Mouse (Mus musculus): ENCODE results near the gene Nisch. TPM values are rescaled to one million over a fixed set of nuclear protein-coding genes. Genes with fewer than 3 reads are reported as not detected.

The Nisch gene
- polyA plus RNA-seq, 1 experiment: 257 TPM

DNA sequence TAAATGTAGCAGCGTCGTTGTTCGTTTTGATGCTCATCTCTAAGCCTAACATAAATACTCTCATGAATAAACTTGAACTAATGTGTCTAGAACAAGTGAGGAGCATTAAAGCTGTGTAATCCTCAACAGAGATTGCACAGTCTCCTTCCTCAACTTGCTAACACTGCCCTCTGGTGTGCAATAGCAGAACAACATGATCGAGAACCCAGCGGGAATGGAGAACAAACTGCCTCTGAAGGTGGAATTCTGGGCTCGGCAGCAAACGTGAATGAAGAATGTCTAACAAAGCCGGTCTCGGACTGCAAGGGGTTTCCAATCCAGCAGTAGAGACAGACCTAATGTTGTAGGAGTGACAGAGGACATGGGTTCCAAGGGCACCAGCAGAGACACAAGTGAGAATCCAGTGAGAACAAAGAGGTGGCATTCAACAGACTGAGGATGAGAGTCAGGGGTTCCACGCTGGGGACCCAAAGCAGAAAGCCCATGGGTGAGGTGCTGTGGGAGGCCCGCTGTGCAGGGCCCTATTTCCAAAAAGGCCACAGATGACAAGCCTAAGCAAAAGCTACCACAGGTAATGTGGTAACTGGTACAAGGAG, 17.3 kb upstream of the Nisch start:
- Histone ChIP-seq H3K4me1 (ENCODE audit: control insufficient read depth, insufficient read depth, insufficient read length) (peaks cover 11% of the 10 kb centered on the region; the same call in 1 of the 2 replicates), H3K36me3 (ENCODE audit: control insufficient read depth, insufficient read depth, low read length) (peaks cover 4% of the 10 kb centered on the region; the same call in 1 of the 2 replicates), H3K4me3 (ENCODE audit: extremely low read depth, insufficient read depth, insufficient read length) (no peak overlapping the region), H3K27ac (ENCODE audit: insufficient read depth, low read length) (no peak overlapping the region), H3K27me3 (ENCODE audit: control insufficient read depth, insufficient read depth, low read length) (no peaks in the 10 kb centered on the region)
- 12% methylated on average over 11 of the region's 11 CpGs for WGBS
- DNase-seq (ENCODE audit: low read depth in 1 of 2, low spot score in 2 of 2): peak in 1 of 2 experiments; percentile 74
- peak; percentile 66; the same call in 1 of the 2 replicates for TF ChIP-seq CTCF (IDR thresholded peaks at IDR 0.05; ENCODE audit: extremely low read depth, insufficient read depth, insufficient read length, insufficient replicate concordance)
- TF ChIP-seq POLR2A (IDR thresholded peaks at IDR 0.05; ENCODE audit: low read depth, low read length): no peak

DNA sequence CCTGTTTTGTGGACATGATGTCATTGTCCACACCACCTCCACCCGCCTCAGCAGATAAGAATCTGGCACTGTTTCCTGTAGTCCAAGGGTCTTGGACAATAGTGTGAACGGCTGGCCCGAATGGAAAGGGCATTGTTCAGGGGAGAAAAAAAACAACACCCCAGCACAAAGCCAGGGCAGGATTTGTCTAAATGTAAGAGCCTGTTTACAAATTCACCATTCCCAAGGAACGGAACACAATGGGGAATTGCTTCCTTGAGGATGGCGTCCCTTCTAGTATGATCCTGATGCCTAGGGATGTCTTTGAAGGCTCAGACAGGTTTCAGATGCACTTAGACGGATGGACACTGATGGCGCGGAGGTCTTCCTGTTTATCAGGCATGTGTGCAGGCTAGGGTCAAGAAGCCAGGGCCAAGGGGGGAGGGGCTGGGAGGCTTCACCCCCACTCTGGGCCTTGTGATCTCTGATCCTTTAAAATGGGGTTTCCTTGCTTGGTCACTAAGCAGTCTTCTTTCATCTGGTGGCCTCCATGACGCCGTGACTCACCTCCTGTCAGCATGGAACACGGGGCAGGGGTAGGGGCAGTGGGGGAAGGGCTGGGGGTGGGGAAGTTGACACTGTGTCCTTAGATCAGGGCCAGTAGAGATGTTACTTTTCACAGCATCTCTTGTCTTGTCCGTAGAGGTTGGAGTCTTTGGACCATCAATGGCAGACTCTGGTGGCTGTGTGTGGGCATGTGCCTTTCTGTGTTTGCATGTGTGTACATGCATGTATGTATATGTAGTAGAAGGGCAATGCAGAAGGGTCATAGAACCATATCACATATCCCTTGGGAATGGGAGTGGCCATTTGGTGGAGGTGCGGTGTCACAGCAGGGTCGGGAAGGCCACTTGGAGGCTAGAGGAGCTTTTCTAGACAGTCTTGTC, 16.6 kb upstream of the Nisch start:
- Histone ChIP-seq H3K27me3 (ENCODE audit: control insufficient read depth, insufficient read depth, low read length) (no peaks in the 10 kb centered on the region), H3K27ac (ENCODE audit: insufficient read depth, low read length) (no peak overlapping the region), H3K4me3 (ENCODE audit: extremely low read depth, insufficient read depth, insufficient read length) (no peak overlapping the region), H3K36me3 (ENCODE audit: control insufficient read depth, insufficient read depth, low read length) (0 out of 2 replicates have a peak, but pooled peaks cover 4% of the 10 kb centered on the region), H3K4me1 (ENCODE audit: control insufficient read depth, insufficient read depth, insufficient read length) (peaks cover 18% of the 10 kb centered on the region; the same call in 1 of the 2 replicates)
- TF ChIP-seq CTCF (IDR thresholded peaks at IDR 0.05; ENCODE audit: extremely low read depth, insufficient read depth, insufficient read length, insufficient replicate concordance): no peak
- no peak for DNase-seq (ENCODE audit: low read depth in 1 of 2, low spot score in 2 of 2)
- 75% methylated on average over 14 of the region's 14 CpGs for WGBS

DNA sequence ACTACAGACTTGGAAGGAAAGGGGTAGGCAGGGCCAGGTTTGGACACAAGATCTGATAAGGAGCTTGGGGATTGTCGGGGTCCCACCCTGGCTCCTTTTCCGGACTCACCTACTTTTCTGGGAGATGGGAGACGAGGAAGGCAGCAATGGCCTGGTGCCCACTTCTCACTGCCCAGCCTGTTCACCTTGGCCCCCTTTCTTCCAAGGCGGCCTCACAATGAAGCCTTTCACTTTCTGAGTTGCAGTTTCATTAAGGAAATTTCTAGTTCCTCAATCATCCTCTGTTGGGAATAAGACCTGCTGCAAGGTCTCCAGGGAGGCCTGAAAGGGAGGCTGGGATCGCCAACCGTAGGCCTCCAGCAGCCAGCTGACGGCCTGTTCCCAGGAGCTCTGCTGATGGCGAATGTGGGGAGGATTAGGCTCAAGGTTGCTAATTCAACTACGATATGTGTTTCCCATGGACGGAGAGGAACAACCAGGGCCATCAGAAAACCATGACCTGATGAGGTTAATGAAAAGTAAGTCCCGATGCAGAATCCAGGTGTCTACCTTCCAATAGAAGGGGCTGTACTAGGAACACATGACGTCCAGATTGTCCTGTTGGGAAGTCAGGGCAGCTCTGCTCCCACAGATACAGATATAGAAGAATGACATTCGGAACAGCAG, 15.8 kb upstream of the Nisch start:
- no peak for DNase-seq (ENCODE audit: low read depth in 1 of 2, low spot score in 2 of 2)
- Histone ChIP-seq H3K27ac (ENCODE audit: insufficient read depth, low read length) (0 out of 2 replicates have a peak overlapping the region, but pooled peaks have one; percentile 12), H3K36me3 (ENCODE audit: control insufficient read depth, insufficient read depth, low read length) (0 out of 2 replicates have a peak, but pooled peaks cover under 1% of the 10 kb centered on the region), H3K27me3 (ENCODE audit: control insufficient read depth, insufficient read depth, low read length) (no peaks in the 10 kb centered on the region), H3K4me1 (ENCODE audit: control insufficient read depth, insufficient read depth, insufficient read length) (peaks cover 26% of the 10 kb centered on the region; the same call in 1 of the 2 replicates), H3K4me3 (ENCODE audit: extremely low read depth, insufficient read depth, insufficient read length) (no peak overlapping the region)
- WGBS: 58% methylated on average over 13 of the region's 13 CpGs
- TF ChIP-seq CTCF (IDR thresholded peaks at IDR 0.05; ENCODE audit: extremely low read depth, insufficient read depth, insufficient read length, insufficient replicate concordance) (no peak), POLR2A (IDR thresholded peaks at IDR 0.05; ENCODE audit: low read depth, low read length) (no peak)

- TF ChIP-seq CTCF (IDR thresholded peaks at IDR 0.05; ENCODE audit: extremely low read depth, insufficient read depth, insufficient read length, insufficient replicate concordance): no peak
- no peak for TF ChIP-seq POLR2A (IDR thresholded peaks at IDR 0.05; ENCODE audit: low read depth, low read length)
- H3K4me1 ChIP-seq (ENCODE audit: control insufficient read depth, insufficient read depth, insufficient read length): peaks cover 42% of the 10 kb centered on the region
- H3K27ac ChIP-seq (ENCODE audit: insufficient read depth, low read length): no peak overlapping the region
- no peaks in the 10 kb centered on the region for H3K27me3 ChIP-seq (ENCODE audit: control insufficient read depth, insufficient read depth, low read length)
- DNase-seq (ENCODE audit: low read depth in 1 of 2, low spot score in 2 of 2): no peak
- no peaks in the 10 kb centered on the region for H3K36me3 ChIP-seq (ENCODE audit: control insufficient read depth, insufficient read depth, low read length)
- H3K4me3 ChIP-seq (ENCODE audit: extremely low read depth, insufficient read depth, insufficient read length): no peak overlapping the region
- WGBS: 81% methylated on average over 8 of the region's 8 CpGs
These were observed 13.7 kb upstream of the Nisch start for GRCm38 (mm10) chr14:31230442-31230841.

DNA sequence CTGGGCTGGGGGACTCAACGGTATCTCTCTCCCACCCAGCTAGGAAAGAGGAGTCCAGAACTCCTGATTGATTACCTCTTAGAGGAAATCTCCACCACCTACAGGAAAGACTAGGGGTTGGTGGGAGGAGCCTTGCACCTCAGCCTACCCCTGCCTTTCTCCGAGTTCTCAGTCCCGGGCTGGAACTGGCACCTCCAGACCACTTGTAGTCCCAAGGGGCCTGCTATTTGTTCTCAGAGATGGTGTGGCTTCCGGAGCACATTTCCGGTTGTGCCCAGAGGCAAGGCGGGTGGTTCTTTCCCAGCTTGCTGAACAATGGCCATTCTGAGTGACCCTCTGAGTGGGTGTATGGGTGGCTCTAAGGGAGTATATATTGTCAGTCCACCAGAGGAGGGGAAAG, 11.5 kb upstream of the Nisch start:
- peak in 1 of 2 experiments; percentile 47 for DNase-seq (ENCODE audit: low read depth in 1 of 2, low spot score in 2 of 2)
- no peaks in the 10 kb centered on the region for H3K27me3 ChIP-seq (ENCODE audit: control insufficient read depth, insufficient read depth, low read length)
- H3K4me3 ChIP-seq (ENCODE audit: extremely low read depth, insufficient read depth, insufficient read length): no peak overlapping the region
- H3K4me1 ChIP-seq (ENCODE audit: control insufficient read depth, insufficient read depth, insufficient read length): peaks cover 49% of the 10 kb centered on the region
- 0 out of 2 replicates have a peak overlapping the region, but pooled peaks have one; percentile 43 for H3K27ac ChIP-seq (ENCODE audit: insufficient read depth, low read length)
- TF ChIP-seq POLR2A (IDR thresholded peaks at IDR 0.05; ENCODE audit: low read depth, low read length): no peak
- TF ChIP-seq CTCF (IDR thresholded peaks at IDR 0.05; ENCODE audit: extremely low read depth, insufficient read depth, insufficient read length, insufficient replicate concordance): no peak
- no peaks in the 10 kb centered on the region for H3K36me3 ChIP-seq (ENCODE audit: control insufficient read depth, insufficient read depth, low read length)
- 14% methylated on average over 6 of the region's 6 CpGs for WGBS

DNA sequence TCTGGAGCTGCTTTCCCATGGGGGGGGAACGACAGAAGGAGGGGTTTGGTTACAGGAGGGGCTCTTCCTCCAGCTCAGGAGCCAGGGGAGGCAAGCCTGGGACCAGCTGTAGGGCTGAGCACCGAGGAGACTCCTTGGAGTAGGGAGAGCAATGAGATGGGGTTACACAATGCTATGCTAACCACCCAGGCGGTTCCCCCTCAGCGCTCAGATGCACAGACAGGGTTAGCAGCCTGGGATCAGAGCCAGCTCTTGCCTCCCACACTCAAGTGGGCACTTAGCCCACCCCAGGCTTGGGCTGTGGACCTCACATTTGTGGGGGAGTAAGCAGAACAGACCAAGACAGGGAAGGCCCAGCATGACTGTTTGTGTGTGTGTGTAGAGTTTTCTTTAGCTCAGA, 10.2 kb upstream of the Nisch start:
- no peak overlapping the region for H3K4me3 ChIP-seq (ENCODE audit: extremely low read depth, insufficient read depth, insufficient read length)
- TF ChIP-seq POLR2A (IDR thresholded peaks at IDR 0.05; ENCODE audit: low read depth, low read length) (no peak), CTCF (IDR thresholded peaks at IDR 0.05; ENCODE audit: extremely low read depth, insufficient read depth, insufficient read length, insufficient replicate concordance) (no peak)
- WGBS: 55% methylated on average over 4 of the region's 4 CpGs
- H3K27ac ChIP-seq (ENCODE audit: insufficient read depth, low read length): peak overlapping the region; percentile 28; the same call in 1 of the 2 replicates
- H3K27me3 ChIP-seq (ENCODE audit: control insufficient read depth, insufficient read depth, low read length): no peaks in the 10 kb centered on the region
- no peak for DNase-seq (ENCODE audit: low read depth in 1 of 2, low spot score in 2 of 2)
- H3K36me3 ChIP-seq (ENCODE audit: control insufficient read depth, insufficient read depth, low read length): no peaks in the 10 kb centered on the region
- H3K4me1 ChIP-seq (ENCODE audit: control insufficient read depth, insufficient read depth, insufficient read length): peaks cover 43% of the 10 kb centered on the region
